Mouse (Mus musculus): Measurements from ENCODE around the gene Tcp1.

GRCm38 (mm10) chr17:12963476-12963875, 48.0 kb downstream of the Tcp1 start:
- no peak for TF ChIP-seq CTCF (IDR thresholded peaks at IDR 0.05; ENCODE audit: borderline replicate concordance, insufficient read depth, low read length)
- TF ChIP-seq POLR2A (IDR thresholded peaks at IDR 0.05; ENCODE audit: low read depth, low read length): no peak

Data from embryonic fibroblast, embryonic 13.5 days (primary cell).